Mouse (Mus musculus): ENCODE data around the gene Smg5. TPM values are rescaled to one million over a fixed set of nuclear protein-coding genes. Genes with fewer than 3 reads are reported as not detected.
"Not testable (repeated sequence)": the region's sequence is repeated elsewhere in the genome, so short reads cannot be mapped to it uniquely, and the experiment has no call there.

Gene Smg5
- 53.1 and 53.7 TPM in 2 replicates for total RNA-seq (2017)

- ATAC-seq (replicated peaks in 1 of 2; ENCODE audit: insufficient read depth in 1 of 2, low FRiP score in 2 of 2, low TSS enrichment in 1 of 2, low read depth in 1 of 2, poor library complexity in 2 of 2, severe bottlenecking in 2 of 2): peak; percentile 84 to 92
Measured at GRCm38 (mm10) chr3:88336058-88337013, at the start of gene Smg5, which contains the start of gene Tmem79. TSS of gene Smg5 (plus strand) at chr3:88336260. TSS of gene Tmem79 (minus strand) at chr3:88336148.

- no peak for ATAC-seq (replicated peaks in 1 of 2; ENCODE audit: insufficient read depth in 1 of 2, low FRiP score in 2 of 2, low TSS enrichment in 1 of 2, low read depth in 1 of 2, poor library complexity in 2 of 2, severe bottlenecking in 2 of 2)
Measured at GRCm38 (mm10) chr3:88287110-88287509, 49.0 kb upstream of the Smg5 start, which contains the start of gene Gm38392. TSS of gene Gm38392 (minus strand) at chr3:88287210.

- ATAC-seq (replicated peaks in 1 of 2; ENCODE audit: insufficient read depth in 1 of 2, low FRiP score in 2 of 2, low TSS enrichment in 1 of 2, low read depth in 1 of 2, poor library complexity in 2 of 2, severe bottlenecking in 2 of 2): not testable (repeated sequence)
Measured at GRCm38 (mm10) chr3:88288133-88288713, 47.8 kb upstream of the Smg5 start.

GRCm38 (mm10) chr3:88291970-88292369, 44.1 kb upstream of the Smg5 start:
- ATAC-seq (replicated peaks in 1 of 2; ENCODE audit: insufficient read depth in 1 of 2, low FRiP score in 2 of 2, low TSS enrichment in 1 of 2, low read depth in 1 of 2, poor library complexity in 2 of 2, severe bottlenecking in 2 of 2): no peak

- ATAC-seq (replicated peaks in 1 of 2; ENCODE audit: insufficient read depth in 1 of 2, low FRiP score in 2 of 2, low TSS enrichment in 1 of 2, low read depth in 1 of 2, poor library complexity in 2 of 2, severe bottlenecking in 2 of 2): not testable (repeated sequence)
Measured at GRCm38 (mm10) chr3:88295272-88295671, 40.8 kb upstream of the Smg5 start.

GRCm38 (mm10) chr3:88296110-88296560, 39.9 kb upstream of the Smg5 start:
- ATAC-seq (replicated peaks in 1 of 2; ENCODE audit: insufficient read depth in 1 of 2, low FRiP score in 2 of 2, low TSS enrichment in 1 of 2, low read depth in 1 of 2, poor library complexity in 2 of 2, severe bottlenecking in 2 of 2): no peak

- ATAC-seq (replicated peaks in 1 of 2; ENCODE audit: insufficient read depth in 1 of 2, low FRiP score in 2 of 2, low TSS enrichment in 1 of 2, low read depth in 1 of 2, poor library complexity in 2 of 2, severe bottlenecking in 2 of 2): peak; percentile 92 to 95
Measured at GRCm38 (mm10) chr3:88296561-88297318, 39.3 kb upstream of the Smg5 start, which contains the start of the genes Tsacc and Cct3. TSS of gene Tsacc (minus strand) at chr3:88296999. TSS of gene Cct3 (plus strand) at chr3:88297116.

GRCm38 (mm10) chr3:88297321-88297851, 38.7 kb upstream of the Smg5 start:
- peak; percentile 3 to 20; a peak in 2 of 4 replicates for ATAC-seq (replicated peaks in 1 of 2; ENCODE audit: insufficient read depth in 1 of 2, low FRiP score in 2 of 2, low TSS enrichment in 1 of 2, low read depth in 1 of 2, poor library complexity in 2 of 2, severe bottlenecking in 2 of 2)

GRCm38 (mm10) chr3:88299172-88299571, 36.9 kb upstream of the Smg5 start:
- no peak for ATAC-seq (replicated peaks in 1 of 2; ENCODE audit: insufficient read depth in 1 of 2, low FRiP score in 2 of 2, low TSS enrichment in 1 of 2, low read depth in 1 of 2, poor library complexity in 2 of 2, severe bottlenecking in 2 of 2)

GRCm38 (mm10) chr3:88324951-88325405, 11.1 kb upstream of the Smg5 start, which contains the start of gene Glmp:
TSS of gene Glmp (plus strand) at chr3:88325023.
- peak; percentile 67 to 91 for ATAC-seq (replicated peaks in 1 of 2; ENCODE audit: insufficient read depth in 1 of 2, low FRiP score in 2 of 2, low TSS enrichment in 1 of 2, low read depth in 1 of 2, poor library complexity in 2 of 2, severe bottlenecking in 2 of 2)

- ATAC-seq (replicated peaks in 1 of 2; ENCODE audit: insufficient read depth in 1 of 2, low FRiP score in 2 of 2, low TSS enrichment in 1 of 2, low read depth in 1 of 2, poor library complexity in 2 of 2, severe bottlenecking in 2 of 2): no peak
Measured at GRCm38 (mm10) chr3:88328956-88329355, 7.1 kb upstream of the Smg5 start.

- ATAC-seq (replicated peaks in 1 of 2; ENCODE audit: insufficient read depth in 1 of 2, low FRiP score in 2 of 2, low TSS enrichment in 1 of 2, low read depth in 1 of 2, poor library complexity in 2 of 2, severe bottlenecking in 2 of 2): peak in 1 of 2 experiments; percentile 44; a peak in 1 of 4 replicates
Measured at GRCm38 (mm10) chr3:88331282-88331681, 4.8 kb upstream of the Smg5 start.

- ATAC-seq (replicated peaks in 1 of 2; ENCODE audit: insufficient read depth in 1 of 2, low FRiP score in 2 of 2, low TSS enrichment in 1 of 2, low read depth in 1 of 2, poor library complexity in 2 of 2, severe bottlenecking in 2 of 2): no peak
Measured at GRCm38 (mm10) chr3:88334029-88334658, 1.9 kb upstream of the Smg5 start.

- no peak for ATAC-seq (replicated peaks in 1 of 2; ENCODE audit: insufficient read depth in 1 of 2, low FRiP score in 2 of 2, low TSS enrichment in 1 of 2, low read depth in 1 of 2, poor library complexity in 2 of 2, severe bottlenecking in 2 of 2)
Measured at GRCm38 (mm10) chr3:88334902-88335435, 1.1 kb upstream of the Smg5 start.

GRCm38 (mm10) chr3:88335436-88336053, 515 bp upstream of the Smg5 start:
- peak; percentile 36 to 63 for ATAC-seq (replicated peaks in 1 of 2; ENCODE audit: insufficient read depth in 1 of 2, low FRiP score in 2 of 2, low TSS enrichment in 1 of 2, low read depth in 1 of 2, poor library complexity in 2 of 2, severe bottlenecking in 2 of 2)

All from hematopoietic stem cell, adult 5-6 weeks (primary cell).